Mouse (Mus musculus) brain, embryonic 18.5 days (tissue): Measurements from ENCODE around the gene Carmil1.

Experiments
- DNase-seq: peaks from one replicate; pipeline ENCODE4 v3.0.0-alpha.2; 2012; ENCODE audit warnings: low read depth, low spot score

Carmil1 gene

DNA sequence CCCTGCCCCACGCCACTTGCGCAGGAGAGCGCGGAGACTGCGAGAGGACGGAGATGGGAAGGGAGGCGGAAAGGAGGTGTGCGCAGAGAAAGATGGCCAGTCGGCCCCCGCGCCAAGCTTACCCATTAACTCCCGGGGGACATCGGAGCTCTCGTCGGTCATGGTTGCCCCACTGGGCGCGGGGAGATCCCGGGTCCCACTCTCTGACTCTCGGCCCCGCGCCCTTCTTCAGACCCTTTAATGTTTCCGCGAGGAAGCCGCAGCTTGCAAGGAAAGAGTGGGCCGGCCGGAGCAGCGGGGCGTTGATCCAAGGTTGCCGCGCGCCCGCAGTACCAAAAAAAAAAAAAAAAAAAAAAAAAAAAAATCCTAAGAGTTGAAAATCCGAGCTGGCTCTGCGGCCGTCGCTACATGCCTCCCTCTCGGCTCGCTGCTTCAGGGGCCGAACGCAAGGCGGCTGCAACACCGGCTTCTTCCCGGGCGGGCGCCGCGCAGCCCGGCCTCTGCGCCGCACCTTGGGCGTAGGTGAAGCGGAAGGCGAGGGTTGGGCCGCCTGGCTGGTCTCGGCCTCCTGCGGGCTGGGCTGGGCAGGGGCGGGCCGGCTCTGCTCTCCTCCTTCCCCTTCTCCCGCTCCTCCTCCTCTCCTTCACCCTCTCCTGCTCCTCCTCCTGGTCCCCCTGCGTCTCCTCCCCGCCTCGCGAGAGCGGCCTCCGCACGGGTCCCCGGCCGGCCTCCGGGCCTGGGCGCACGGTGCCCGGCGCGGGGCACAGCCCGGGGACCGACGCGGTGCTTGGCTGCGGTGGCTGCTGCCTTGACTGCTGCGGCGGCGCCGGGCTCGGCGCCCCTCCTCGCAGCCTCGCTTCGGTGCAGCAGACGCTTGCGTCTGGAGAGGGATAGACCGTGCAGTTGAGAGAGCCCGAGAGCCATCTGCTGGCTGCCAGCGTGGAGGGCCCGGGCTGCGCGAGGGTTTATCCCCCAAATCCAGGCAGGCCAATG is at the start of gene Carmil1:
Carmil1 (minus strand) TSS at position 357 of the 993 bp plus-strand sequence.
- DNase-seq, result peak; percentile 79

DNA sequence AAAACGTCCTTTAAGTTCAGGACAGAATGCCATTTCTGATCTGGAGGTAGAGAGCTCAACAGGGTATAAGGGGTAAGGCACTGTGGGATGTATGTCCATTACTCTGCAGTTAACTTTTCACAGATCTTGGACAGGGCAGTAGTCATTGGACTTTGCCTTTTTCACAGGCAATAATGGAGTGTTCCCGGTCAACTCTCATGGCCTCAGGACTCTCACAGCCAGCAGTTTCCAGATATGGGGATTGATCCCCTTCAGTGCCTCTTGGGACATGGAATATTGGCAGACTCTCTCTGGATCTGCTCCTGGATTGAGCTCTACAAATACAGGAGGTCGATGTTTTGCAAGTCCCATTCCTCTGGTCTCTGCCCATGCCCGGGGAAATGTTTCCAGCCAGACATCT is 49.5 kb upstream of the Carmil1 start:
- DNase-seq, result no peak

DNA sequence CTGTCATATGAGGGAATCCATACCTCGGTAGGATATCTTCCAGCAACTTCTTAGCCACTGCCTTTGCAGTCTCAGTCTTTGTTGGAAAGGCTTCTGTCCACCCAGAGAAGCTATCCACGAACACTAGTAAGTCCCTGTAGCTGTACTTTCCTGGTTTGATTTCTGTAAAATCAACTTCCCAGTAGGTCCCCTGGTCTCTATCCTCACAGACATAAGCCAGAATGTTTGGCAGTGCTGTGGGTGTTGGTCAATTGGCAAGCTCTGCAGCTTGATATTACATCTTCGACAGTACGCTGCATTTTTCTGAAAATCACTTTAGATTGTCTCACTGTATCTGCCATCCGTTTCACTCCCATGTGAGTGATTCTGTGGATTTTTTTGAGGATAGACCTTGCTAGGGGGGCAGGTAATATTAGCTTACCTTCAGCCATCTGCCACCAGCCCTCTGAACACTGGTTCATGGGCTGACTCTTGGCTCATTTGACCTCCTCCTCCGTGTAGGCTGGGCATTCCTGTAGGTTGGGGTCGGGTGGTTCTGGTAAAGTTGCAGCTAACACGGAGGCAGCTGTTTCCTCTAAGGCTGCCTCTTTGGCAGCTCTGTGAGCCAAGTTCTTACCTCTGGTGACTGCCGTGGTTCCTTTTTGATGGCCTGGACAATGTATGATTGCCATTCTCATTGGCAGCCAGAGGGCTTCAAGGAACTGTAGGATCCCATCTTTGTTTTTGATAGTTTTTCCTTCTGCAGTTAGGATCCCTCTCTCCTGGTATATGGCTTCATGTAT is 47.6 kb upstream of the Carmil1 start:
- DNase-seq, result no peak

DNA sequence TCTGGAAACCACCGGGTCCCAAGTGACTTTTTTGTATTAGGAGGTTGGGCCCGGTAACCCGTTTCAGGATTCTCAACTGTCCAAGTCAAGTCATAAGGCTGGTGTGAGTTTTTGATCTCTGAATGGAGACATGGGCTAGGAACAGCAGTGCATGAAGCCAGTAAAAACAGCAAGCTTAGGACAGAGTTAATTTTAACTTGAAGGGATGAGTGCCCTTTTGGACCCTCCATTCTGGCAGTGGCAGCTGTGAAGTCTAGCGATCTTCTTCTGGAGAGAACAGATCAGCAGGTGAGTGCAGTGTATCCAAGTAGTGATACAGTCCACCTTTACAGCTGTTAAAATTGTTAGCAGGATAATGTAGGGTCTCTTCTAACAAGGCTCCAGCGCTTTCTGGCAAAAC is 46.6 kb upstream of the Carmil1 start, which contains the start of gene Cmah:
Cmah (plus strand) TSS at position 204 of the 400 bp plus-strand sequence.
- DNase-seq, result no peak

DNA sequence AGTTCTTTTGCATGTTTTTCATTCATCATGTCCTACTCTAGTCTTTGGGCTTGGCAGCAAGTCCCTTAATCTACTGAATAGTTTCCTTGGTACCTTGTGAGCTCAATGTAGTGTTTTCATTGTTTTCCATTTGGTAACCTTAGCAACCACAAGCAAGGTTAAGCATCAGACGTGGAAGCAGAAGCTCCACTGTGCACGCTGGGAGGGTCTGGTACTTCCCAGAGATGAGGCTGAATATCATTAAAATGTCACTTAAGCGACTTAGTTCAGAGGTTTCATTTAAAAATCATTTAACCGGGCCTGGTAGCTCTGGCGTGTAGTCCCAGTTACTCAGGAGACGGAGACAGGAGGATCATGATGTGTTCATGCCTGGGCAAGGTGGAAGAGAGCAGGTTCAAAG is 40.7 kb upstream of the Carmil1 start:
- DNase-seq, result no peak

DNA sequence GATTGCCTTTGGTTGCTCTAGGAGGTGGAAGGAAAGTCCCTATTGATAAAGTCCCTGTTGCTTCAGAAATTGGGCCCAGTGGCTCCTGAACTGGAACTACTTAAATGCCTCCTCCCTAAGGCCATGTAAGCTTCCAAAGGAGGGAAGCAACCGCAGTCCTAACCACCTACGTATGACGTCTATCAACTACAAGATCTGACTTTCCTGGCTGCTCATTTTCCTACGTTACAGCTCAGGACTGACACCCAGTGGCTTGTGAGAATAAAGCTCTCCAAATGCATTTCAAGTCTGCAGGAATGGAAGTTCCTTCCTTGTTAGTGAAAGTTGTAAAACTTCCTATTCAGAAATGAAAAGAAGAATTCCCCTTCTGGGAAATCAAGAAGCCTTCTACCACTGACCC is 38.0 kb upstream of the Carmil1 start:
- DNase-seq, result peak; percentile 22

DNA sequence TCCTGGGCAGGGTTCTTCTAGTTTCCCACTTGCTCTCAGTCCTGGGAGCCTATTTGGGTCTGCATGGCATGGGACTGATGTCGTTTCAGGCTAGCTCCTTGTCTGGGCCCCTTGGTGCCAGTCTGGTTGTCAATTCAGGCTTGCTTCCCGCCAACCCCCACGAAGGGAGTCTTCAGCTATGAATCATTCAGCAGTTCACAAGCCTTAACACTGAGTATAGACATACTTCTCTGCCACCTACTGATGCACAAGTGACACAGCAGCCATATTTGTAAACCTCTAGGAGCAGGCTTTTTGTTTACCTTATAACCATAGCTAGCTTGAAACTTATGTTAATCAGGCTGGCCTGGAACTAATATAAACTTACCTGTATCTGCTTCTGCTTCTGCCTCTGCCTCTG is 36.0 kb upstream of the Carmil1 start:
- no peak for DNase-seq

DNA sequence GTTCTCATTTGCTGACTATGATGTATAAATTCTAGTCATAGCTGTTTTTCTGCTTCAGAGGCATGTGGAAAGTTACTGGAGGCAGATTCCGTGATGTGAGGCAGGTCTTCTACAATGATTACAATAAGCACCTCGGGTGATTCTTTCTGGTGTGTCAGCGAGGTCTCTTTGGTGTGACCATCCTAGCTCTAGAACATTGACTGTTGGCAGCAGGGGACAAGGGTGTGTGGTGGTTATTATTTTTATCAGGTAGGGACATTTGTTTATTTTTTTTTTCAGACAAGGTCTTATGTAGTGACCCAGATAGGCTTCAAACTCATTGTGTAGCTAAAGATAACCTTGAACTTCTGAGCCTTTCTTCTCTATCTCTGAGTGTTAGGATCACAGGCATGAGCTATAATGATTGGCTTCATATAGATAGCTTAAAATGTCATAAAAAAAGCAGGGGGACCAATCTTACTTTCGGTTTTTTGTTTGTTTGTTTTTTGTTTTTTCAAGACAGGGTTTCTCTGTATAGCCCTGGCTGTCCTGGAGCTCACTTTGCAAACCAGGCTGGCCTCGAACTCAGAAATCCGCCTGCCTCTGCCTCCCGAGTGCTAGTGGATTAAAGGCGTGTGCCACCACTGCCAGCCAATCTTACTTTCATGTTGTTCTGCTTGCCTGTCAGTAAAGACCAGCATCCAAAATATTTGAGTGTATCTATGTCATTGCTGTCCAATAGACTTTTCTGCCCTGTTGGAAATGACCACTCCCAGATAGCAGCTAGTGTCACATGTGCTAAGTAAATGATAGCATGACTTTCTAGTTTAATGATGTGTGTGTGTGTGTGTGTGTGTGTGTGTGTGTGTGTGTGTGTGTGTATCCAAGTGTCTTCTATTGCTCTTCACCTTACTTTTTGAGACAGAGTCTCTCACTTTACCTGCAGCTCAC is 30.7 kb upstream of the Carmil1 start:
- DNase-seq, result no peak

DNA sequence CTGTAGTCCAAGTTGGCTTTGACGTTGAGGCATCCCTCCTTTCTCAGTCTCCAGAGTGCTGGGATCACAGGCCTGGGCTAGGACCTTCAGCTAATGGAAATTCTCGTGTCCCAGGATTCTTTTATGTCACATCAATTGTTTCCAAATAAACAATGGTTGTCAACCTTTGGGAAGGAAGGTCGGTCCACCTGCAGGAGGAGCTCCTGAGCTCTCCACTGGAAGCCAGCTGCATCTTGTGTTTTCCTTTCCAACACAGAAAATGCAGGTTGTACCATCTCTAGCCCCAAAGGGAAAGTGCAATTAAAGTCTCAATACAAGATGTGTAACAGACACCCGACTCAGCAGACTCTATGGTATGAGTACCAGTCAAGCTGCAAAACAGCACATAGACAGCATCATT is 25.7 kb upstream of the Carmil1 start:
- DNase-seq, result no peak

DNA sequence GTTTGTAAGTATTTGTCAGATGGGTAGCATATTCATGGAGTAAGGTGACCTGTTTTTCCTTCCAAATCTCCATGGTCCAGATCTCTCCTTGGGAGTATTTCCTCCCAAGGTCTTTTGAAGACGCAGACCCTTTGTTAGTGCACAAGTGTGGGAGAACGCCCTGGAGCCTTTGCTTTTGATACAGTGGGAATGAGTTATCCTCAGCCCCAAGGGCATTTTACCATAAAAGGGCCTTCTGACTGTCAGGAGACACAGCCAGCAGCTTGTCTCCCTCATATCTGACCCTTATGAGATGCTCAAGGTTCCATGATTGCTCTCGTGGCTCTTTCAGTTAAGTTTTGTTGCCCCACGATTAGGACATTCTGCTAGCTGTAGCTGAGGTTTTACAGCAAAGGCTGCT is 24.9 kb upstream of the Carmil1 start:
- DNase-seq, result no peak

DNA sequence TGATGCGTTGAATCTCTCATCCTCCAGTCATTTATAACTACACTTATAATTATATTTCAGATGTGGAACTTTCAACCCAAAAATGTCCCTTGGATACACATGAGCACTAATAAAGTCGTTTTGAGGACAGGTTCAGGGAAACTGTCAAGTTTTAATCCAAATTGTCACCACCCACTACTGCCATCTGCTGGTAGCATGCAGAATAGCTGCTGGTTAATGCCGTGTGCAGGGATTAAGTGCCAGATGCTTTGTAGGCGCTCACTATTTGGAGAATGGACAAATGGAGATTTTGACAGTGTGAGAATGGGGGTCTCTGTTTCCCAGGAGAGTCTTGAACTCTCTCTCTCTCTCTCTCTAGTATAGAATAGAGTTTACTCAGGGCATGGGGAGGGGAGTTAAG is 16.7 kb upstream of the Carmil1 start:
- DNase-seq, result no peak

DNA sequence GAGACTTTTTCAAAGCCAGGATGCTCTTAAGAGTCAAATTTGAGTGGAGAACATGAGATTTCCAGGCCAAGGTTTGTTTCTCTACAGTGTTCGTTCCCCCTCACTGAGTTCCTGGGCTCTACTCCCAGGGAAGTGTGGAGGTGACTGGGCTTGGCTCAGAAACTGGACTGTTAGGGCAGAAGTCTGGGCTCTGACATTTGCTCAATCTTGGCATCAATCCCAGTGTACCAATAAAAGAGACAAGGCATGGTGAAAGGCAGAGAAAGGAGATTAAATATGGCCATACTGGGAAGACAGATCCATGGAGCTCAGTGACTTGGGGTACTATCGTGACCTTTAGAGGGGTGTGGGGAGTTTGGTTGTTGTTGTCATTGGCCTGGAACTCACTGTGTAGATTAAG is 6.8 kb upstream of the Carmil1 start:
- DNase-seq, result no peak

DNA sequence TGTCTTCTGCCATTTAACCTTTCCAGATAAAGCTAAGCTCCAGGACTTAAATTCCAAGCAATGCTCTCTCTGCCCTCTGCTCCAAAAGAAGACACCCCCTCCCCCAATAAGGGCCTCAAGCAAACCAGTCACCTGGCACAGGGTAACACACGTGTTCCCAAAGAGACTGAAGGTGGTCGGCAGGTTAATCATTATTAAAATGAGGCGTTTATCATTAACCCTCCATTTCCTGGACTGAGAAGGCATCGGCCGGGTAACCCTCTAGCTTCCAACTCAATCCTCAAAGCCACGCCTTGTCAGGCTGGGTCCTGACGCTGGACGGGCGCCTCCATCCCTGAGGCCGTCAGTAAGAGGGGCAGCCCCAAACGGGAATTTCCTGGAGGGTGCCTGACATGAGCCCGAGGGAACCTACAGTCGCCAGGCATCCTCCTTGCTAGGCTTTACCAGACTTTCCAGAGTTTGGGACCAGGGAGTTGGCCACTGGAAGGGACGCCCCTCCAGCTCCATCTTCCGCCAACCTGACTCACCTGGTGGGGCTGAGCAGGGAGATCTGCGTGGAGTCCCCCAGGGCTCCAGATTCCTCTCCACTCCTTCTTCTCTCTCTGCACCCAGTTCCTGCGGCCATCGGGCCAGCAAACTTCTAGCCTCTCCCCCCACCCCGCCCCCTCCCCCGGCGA is 695 bp downstream of the Carmil1 start:
- no peak for DNase-seq

DNA sequence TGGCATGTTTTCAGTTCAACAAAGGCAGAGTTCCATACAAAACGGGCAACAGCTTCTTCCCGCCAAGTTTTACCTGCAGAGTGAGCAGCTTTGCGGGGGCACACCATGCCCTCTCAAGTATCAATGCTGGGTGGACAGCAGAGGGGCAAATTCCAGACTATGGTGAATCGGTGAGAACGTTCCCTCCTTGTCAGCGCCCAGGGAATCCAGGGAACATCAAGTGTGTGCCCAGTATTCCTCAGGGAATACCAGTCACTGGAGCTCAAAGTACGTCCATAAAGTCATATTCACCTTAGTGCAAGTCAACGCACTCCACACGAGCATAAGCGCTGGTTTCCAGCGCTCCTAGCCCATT is 1.2 kb downstream of the Carmil1 start:
- DNase-seq, result no peak

DNA sequence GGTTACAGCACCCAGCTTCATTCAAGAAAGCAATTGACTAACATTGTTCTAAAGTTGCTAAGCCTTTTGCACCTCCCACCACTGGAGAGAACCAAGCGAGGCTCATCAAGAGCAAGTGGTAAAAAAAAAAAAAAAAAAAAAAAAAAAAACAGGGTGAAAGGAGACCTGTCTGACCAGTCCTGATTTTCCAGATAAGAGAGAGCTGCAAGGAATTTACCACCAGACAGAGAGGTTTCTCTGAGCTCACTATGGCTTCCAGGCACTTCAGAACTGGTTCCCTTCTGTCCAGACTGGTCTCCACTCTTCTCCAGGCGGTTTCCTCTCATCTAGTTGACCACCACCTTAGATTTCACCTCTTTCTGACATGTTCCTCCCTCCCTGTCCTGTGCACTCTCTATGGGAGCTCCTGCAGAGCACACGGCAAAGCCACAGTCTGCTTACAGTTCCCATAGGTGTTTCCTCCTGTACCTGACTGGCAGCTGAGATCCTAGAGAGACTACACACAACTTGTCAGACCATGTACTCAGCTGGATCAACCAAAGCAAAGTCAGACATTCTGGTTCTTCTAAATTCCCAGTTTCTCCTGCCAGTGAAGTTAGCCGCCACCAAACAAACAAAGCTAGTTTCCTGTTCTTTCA is 7.7 kb downstream of the Carmil1 start:
- DNase-seq, result no peak

DNA sequence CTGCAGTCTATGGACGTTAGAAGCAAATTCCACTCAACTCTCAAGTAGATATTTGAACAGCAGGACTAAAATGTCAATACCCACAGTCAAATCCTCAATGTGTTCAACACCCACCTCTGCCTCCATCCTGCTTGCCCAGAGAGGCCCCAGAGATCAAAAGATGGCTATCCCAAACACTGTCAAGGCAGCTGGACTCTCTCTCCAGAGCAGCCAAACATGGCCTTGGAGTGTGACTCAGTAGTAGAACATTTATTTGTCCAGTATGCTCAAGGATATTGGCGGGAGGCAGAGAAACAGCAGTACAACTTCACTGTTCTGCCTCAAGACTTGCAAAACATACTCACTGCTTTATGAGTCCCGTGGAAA is 11.5 kb downstream of the Carmil1 start:
- no peak for DNase-seq

DNA sequence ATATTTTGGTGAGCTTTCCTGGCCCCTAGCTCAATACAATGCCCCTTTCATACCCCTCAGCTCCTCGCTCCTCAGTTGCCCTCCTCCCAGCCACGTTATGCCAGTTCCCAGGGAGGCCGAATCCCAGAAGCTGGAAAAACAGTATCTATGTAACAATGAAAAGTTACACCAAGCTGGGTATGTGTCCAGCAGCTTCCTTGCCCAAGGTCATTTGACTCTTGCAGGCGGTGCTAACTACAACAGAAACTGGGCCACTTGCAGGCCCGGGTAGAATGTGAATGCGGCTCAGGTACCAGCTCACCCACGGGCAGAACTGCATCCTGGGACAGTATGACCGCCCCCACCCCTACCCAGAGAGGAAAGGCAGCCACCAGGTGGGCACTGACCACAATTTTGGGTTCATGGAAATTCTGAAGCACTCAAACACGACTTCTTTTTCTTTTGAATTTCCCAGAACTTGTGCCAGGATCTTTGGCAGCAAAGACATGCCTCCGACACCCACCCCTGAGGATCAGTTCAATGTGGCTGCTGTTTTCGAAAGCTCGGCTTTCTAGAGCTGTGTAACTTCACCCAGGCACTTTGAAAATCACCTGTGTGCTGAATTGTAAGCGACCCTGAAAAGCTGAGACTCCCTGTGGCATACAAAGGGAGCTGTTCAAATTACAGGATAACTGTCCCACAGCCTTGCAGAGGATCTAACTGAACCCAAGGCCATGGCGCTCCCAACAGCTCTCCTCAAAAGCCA is 12.1 kb downstream of the Carmil1 start:
- no peak for DNase-seq

DNA sequence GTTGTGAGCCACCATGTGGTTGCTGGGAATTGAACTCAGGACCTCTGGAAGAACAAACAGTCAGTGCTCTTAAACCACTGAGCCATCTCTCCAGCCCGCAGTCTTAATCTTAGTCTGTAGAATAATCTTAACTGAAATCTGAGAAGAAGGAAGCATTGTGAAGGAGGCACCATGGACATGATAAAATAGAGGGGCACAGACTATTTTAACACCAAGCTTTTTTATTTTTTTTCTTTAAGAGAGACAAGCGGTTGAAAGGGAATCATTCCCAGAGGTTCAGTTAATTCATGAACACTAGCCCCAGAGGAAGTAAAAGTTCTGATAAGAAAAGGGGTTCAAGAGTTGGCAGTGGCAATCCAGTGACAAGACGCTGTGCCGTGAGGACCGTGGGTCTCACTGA is 15.8 kb downstream of the Carmil1 start:
- DNase-seq, result no peak

DNA sequence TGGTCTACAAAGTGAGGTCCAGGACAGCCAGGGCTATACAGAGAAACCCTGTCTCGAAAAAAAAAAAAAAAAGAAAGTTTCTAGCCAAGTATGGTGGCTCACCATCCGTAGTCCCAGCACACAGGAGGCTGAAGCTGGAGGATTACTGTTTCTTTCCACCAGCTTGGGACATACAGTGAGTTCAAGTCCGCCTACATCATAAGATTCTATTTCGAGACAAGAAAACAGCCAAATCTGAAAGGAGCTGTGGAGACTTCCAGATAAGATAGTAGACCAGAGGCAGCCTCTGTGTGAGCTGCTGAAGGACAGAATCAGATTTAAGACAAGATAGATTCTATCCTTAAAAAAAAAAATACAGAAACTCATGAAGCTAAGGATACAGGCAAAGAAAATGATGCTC is 17.0 kb downstream of the Carmil1 start:
- DNase-seq, result no peak
